Mouse (Mus musculus) hindbrain, embryonic 13.5 days (tissue): ENCODE measurements around the gene Acvr1. TPM values are rescaled to one million over a fixed set of nuclear protein-coding genes. Genes with fewer than 3 reads are reported as not detected.
A peak's percentile ranks its signal among the peaks of the same experiment; 100 is the strongest.

Source experiments
- ATAC-seq: fragments of 200-750 bp; cut with Nextera tagmentation; 2 replicates; pipeline ENCODE4 v1.8.0; 2017; ENCODE audit warnings: moderate TSS enrichment; ENCODE audit not compliant: low FRiP score
- H3K27ac ChIP-seq: fragments of 300-500 bp; sonication (generic); 2 replicates; pipeline ENCODE4 v1.5.1; 2015; ENCODE audit warnings: inconsistent platforms, mild to moderate bottlenecking, moderate library complexity
- H3K27me3 ChIP-seq: fragments of 300-500 bp; sonication (generic); 2 replicates; pipeline ENCODE4 v1.6.1; 2015; ENCODE audit warnings: mild to moderate bottlenecking, inconsistent platforms
- H3K36me3 ChIP-seq: fragments of 300-500 bp; sonication (generic); 2 replicates; pipeline ENCODE4 v1.6.1; 2015; ENCODE audit warnings: mild to moderate bottlenecking, inconsistent platforms
- H3K4me1 ChIP-seq: fragments of 300-500 bp; sonication (generic); replicated peaks from 2 replicates; pipeline ENCODE4 v1.6.1; 2015; ENCODE audit warnings: inconsistent platforms
- H3K4me2 ChIP-seq: fragments of 300-500 bp; sonication (generic); 2 replicates; pipeline ENCODE4 v1.6.1; 2015; ENCODE audit warnings: inconsistent platforms, mild to moderate bottlenecking, moderate library complexity
- H3K4me3 ChIP-seq: fragments of 300-500 bp; sonication (generic); 2 replicates; pipeline ENCODE4 v1.5.1; 2015; ENCODE audit warnings: mild to moderate bottlenecking, inconsistent platforms
- H3K9ac ChIP-seq: fragments of 300-500 bp; sonication (generic); 2 replicates; pipeline ENCODE4 v1.6.1; 2015; ENCODE audit warnings: mild to moderate bottlenecking, inconsistent platforms
- H3K9me3 ChIP-seq: fragments of 300-500 bp; sonication (generic); 2 replicates; pipeline ENCODE4 v1.6.1; 2016; ENCODE audit warnings: inconsistent platforms
- WGBS: fragments of 180-500 bp; shearing (Covaris S2); methylation state at CpG from one replicate; pipeline ENCODE4 v1.1.7; 2015; 5-methylcytosine and 5-hydroxymethylcytosine counted together
- polyA plus RNA-seq: library from polyadenylated mRNA; unstranded; fragments of >200 nt; fragmentation: Nextera tagmentation; extraction: Ambion mirVana; gene quantifications from 2 replicates; pipeline ENCODE4 v1.2.1, GENCODE M21; 2015

Acvr1 gene
- polyA plus RNA-seq, 1 experiment from 2014 or later = 4.9 TPM

DNA sequence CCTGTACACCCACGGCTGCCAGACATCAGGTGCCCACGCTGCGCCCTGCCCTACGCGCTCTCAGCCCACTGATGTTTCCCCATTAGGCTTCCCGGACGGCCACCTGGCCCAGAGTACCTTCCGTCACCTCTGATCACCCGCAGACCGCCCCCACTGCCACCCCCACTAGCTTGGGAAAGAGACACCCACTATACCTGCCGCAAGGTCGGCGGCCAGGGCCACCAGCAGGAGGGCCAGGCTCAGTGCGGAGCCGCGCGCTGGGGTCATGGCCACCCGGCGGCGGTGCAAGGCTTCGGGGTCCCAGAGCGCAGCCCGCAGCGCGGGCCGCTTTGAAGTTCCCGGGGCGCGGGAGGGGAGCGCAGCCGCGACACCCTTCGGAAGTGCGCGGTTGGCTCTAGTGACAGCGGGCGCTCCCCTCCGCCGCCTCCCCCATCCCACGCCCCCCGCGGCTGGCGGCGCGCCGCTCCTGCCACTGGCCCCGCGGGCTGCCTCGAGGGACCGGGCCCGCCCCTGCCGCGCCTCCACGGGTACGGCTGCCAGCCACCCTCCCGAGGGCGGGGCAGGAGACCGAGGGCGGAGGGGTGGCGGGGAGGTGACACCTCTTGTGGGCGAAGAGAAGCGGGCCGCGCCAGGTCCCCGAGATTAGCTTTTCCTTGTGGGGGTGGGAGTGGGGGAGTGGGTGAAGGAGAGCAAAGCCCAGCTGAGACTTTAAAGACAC, 209.4 kb downstream of the Acvr1 start, which contains the start of gene Acvr1c:
Gene Acvr1c (minus strand): TSS at position 482 of the 718 bp plus-strand sequence.
- Histone ChIP-seq H3K4me3 (peak within 1 kb of the TSS; percentile 61), H3K9ac (peak within 1 kb of the TSS; percentile 72), H3K4me1 (peaks cover 11% of the 10 kb centered on the region), H3K27ac (no peak within 1 kb of the TSS), H3K9me3 (no peaks in the 10 kb centered on the region), H3K27me3 (peaks cover 35% of the 10 kb centered on the region), H3K4me2 (peak within 1 kb of the TSS; percentile 100), H3K36me3 (no peaks in the 10 kb centered on the region)
- ATAC-seq = peak; percentile 85
- under 1% methylated on average over 53 of the region's 65 CpGs for WGBS

DNA sequence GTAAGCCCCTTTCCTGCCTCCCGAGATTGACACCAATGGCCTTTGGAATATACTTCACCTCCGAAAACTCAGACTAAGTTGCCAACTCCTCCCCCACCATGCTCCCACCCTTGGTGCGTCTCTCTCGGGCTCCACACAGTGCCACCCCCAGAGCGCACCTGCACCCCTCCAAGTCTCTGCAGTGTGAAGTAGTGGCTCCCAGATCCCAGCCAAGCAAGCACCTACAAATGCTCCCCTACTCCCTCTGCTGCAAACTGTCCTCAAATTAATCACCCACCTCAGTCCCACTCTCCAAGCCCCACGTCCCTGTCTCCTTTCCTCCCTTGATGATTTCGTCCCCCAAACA, 209.9 kb downstream of the Acvr1 start:
- Histone ChIP-seq H3K27ac (no peak overlapping the region), H3K4me3 (peak overlapping the region; percentile 61), H3K36me3 (no peaks in the 10 kb centered on the region), H3K27me3 (peaks cover 35% of the 10 kb centered on the region), H3K9ac (peak overlapping the region; percentile 72), H3K9me3 (no peaks in the 10 kb centered on the region), H3K4me2 (peak overlapping the region; percentile 100), H3K4me1 (peaks cover 11% of the 10 kb centered on the region)
- WGBS = under 1% methylated on average over 7 of the region's 7 CpGs
- peak; percentile 62 for ATAC-seq

DNA sequence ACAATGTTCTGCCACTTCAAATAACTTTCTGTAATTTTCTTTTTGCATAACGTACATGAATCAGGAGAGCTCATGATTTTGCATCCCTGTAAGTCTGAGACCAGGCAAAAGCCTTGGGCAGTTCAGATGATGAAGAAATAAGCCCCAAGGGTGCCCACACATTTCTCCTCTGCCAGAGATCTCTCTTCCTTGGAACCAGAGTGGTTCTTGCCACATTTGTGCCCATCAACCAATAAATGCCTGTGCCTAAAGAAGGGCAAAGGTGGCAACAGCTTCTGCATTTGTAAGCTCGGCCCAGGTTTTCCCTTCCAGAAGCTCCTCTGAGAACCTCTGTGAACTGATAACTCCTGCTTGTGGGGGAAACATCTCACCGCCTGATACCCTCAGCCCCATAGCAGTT, 212.6 kb downstream of the Acvr1 start:
- no peak overlapping the region for H3K4me3 ChIP-seq
- peaks cover 11% of the 10 kb centered on the region for H3K4me1 ChIP-seq
- H3K9ac ChIP-seq = no peak overlapping the region
- H3K36me3 ChIP-seq = no peaks in the 10 kb centered on the region
- 93% methylated on average over 3 of the region's 3 CpGs for WGBS
- ATAC-seq = no peak
- peaks cover 35% of the 10 kb centered on the region for H3K27me3 ChIP-seq
- no peak overlapping the region for H3K27ac ChIP-seq
- H3K9me3 ChIP-seq = no peaks in the 10 kb centered on the region
- no peak overlapping the region for H3K4me2 ChIP-seq

- H3K27me3 ChIP-seq = peaks cover 31% of the 10 kb centered on the region
- ATAC-seq = no peak
- no peak overlapping the region for H3K9ac ChIP-seq
- no peaks in the 10 kb centered on the region for H3K9me3 ChIP-seq
- H3K4me1 ChIP-seq = peaks cover 10% of the 10 kb centered on the region
- no peak overlapping the region for H3K4me3 ChIP-seq
- 80% methylated on average over 5 of the region's 5 CpGs for WGBS
- no peak overlapping the region for H3K27ac ChIP-seq
- H3K4me2 ChIP-seq = no peak overlapping the region
- no peaks in the 10 kb centered on the region for H3K36me3 ChIP-seq
These were observed 214.1 kb downstream of the Acvr1 start for GRCm38 (mm10) chr2:58352846-58353245.

DNA sequence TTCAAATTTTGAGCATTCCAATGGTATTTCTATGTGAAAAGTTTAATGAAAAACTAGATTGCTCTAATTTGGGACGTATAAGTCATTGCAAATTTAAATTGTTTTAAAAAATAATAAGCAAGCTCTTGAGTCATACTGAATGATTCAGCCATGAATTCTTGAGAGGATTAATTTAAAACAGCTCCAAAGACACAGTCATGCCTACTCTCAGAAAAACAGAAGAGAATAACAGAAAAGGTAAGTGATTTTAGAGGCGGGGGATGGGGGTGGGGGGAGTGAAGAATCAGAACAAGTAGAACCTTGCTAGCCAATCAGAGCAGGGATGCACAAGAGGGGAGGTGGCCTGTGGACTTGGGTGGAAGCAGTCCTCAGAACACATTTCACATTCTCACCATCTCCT, 216.3 kb downstream of the Acvr1 start:
- Histone ChIP-seq H3K36me3 (no peaks in the 10 kb centered on the region), H3K9ac (no peak overlapping the region), H3K9me3 (no peaks in the 10 kb centered on the region), H3K4me3 (no peak overlapping the region), H3K4me2 (no peak overlapping the region), H3K4me1 (no peaks in the 10 kb centered on the region), H3K27me3 (peaks cover 13% of the 10 kb centered on the region; the same call in 1 of the 2 replicates), H3K27ac (no peak overlapping the region)
- 87% methylated on average over 2 of the region's 2 CpGs for WGBS
- ATAC-seq = no peak

Other genes starting within 250 kb of the Acvr1 start
- gene Acvr1c, start 209.3 kb downstream of the Acvr1 start, polyA plus RNA-seq = 0.22 and 0.62 TPM in 2 replicates
- not detected in 2 replicates for gene Gm17409, start 97.0 kb downstream of the Acvr1 start, polyA plus RNA-seq
- 13.2 and 13.4 TPM in 2 replicates for gene Upp2, start 141 bp upstream of the Acvr1 start, polyA plus RNA-seq